ENCODE assay signal across 21 mouse cellular contexts in genomic region chr8:86426056-86426455, GRCm38 (mm10).
DNase-seq lines count a peak whose midpoint lies in the region; ATAC-seq lines count a peak whose summit lies in the region.
"Had no signal": no experiment of that assay in that cellular context is flagged by ENCODE, and none has a peak within 500 bp of the region (broad histone marks: within the 10 kb centered on the region; RNA-seq: fewer than 3 reads in every experiment).

No protein-coding gene starts in this region.

- H3K36me3 ChIP-seq in midbrain, embryonic 11.5 days (ENCODE audit: control insufficient read depth, insufficient read depth, low read length): no peaks in the 10 kb centered on the region
- no peaks in the 10 kb centered on the region for H3K36me3 ChIP-seq in midbrain, embryonic 10.5 days
- H3K36me3 ChIP-seq: embryonic facial prominence, embryonic 10.5 days; heart, embryonic 15.5 days; hindbrain, embryonic 10.5 days; hindbrain, embryonic 15.5 days had no signal

- intact Hi-C loops in heart, postnatal 10 days (cut with DNase I): no loop called here

- no peak overlapping the region for H3K4me2 ChIP-seq in midbrain, embryonic 11.5 days
- H3K4me2 ChIP-seq: heart, embryonic 11.5 days; heart, embryonic 15.5 days; hindbrain, embryonic 15.5 days had no signal

- no peak overlapping the region for H3K4me3 ChIP-seq in midbrain, embryonic 11.5 days (ENCODE audit: low read depth, low read length)
- no peak overlapping the region for H3K4me3 ChIP-seq in midbrain, embryonic 10.5 days
- H3K4me3 ChIP-seq: embryonic facial prominence, embryonic 10.5 days; heart, adult 2 months; heart, embryonic 15.5 days; hindbrain, embryonic 10.5 days; hindbrain, embryonic 15.5 days had no signal

- no peak for ATAC-seq in midbrain, embryonic 11.5 days (ENCODE audit: low FRiP score)
- ATAC-seq: activated CD4-positive, CD25-positive, alpha-beta regulatory T cell, adult 4 months; forebrain, embryonic 14.5 days; inflammation-experienced regulatory T-cells, adult 6 months; intestine, postnatal 0 days; Patski had no signal

- no peak overlapping the region for H3K27ac ChIP-seq in midbrain, embryonic 11.5 days (ENCODE audit: low read depth, low read length)
- no peak overlapping the region for H3K27ac ChIP-seq in midbrain, embryonic 10.5 days (replicated peaks)
- H3K27ac ChIP-seq: embryonic facial prominence, embryonic 10.5 days; heart, adult 2 months; heart, embryonic 15.5 days; hindbrain, embryonic 10.5 days; hindbrain, embryonic 15.5 days had no signal

- 69% methylated on average over 4 of the region's 4 CpGs for WGBS in midbrain, embryonic 11.5 days
- WGBS in midbrain, embryonic 10.5 days: 78% methylated on average over 4 of the region's 4 CpGs

- H3K9ac ChIP-seq in midbrain, embryonic 11.5 days (ENCODE audit: low read length): no peak overlapping the region
- H3K9ac ChIP-seq: heart, embryonic 15.5 days; hindbrain, embryonic 15.5 days had no signal

- no peaks in the 10 kb centered on the region for H3K9me3 ChIP-seq in midbrain, embryonic 11.5 days (ENCODE audit: control insufficient read depth, low read length)
- H3K9me3 ChIP-seq in midbrain, embryonic 10.5 days (replicated peaks): no peaks in the 10 kb centered on the region
- H3K9me3 ChIP-seq: embryonic facial prominence, embryonic 10.5 days; hindbrain, embryonic 10.5 days; hindbrain, embryonic 15.5 days had no signal

- no peaks in the 10 kb centered on the region for H3K27me3 ChIP-seq in midbrain, embryonic 11.5 days (ENCODE audit: control insufficient read depth, insufficient read depth, low read length)
- no peaks in the 10 kb centered on the region for H3K27me3 ChIP-seq in midbrain, embryonic 10.5 days (ENCODE audit: low read depth, poor library complexity, severe bottlenecking)
- H3K27me3 ChIP-seq: heart, embryonic 15.5 days; hindbrain, embryonic 15.5 days; Patski had no signal

- H3K4me1 ChIP-seq in midbrain, embryonic 11.5 days (ENCODE audit: control insufficient read depth, insufficient read depth, low read length): no peaks in the 10 kb centered on the region
- H3K4me1 ChIP-seq in midbrain, embryonic 10.5 days: peaks cover 10% of the 10 kb centered on the region
- H3K4me1 ChIP-seq: embryonic facial prominence, embryonic 10.5 days; heart, embryonic 15.5 days had no signal

- peak; percentile 28 to 39 for DNase-seq in cerebellum, adult 18-20 months
- DNase-seq in cerebellum, postnatal 4 days (ENCODE audit: low spot score in 2 of 2): no peak
- DNase-seq in heart, adult 11 months: peak; percentile 66
- no peak for DNase-seq in heart, postnatal 10 days
- peak; percentile 44 for DNase-seq in midbrain, embryonic 11.5 days (ENCODE audit: low spot score, missing footprints)
- no peak for DNase-seq in midbrain, embryonic 10.5 days (ENCODE audit: low spot score)
- DNase-seq in embryo, embryonic 10 days (ENCODE audit: low spot score): no peak
- DNase-seq: adrenal gland, postnatal 14 days; gastrocnemius, postnatal 10 days; heart, adult 2 months; kidney, adult 8-10 months had no signal

Comparison
In these comparisons a context has a peak if more than half of its experiments do, and no peak if none do; other contexts are left out.
1. DNase-seq: peak in cerebellum, adult 18-20 months (2 of 2), heart, adult 11 months (single experiment) and midbrain, embryonic 11.5 days (single experiment); none in cerebellum, postnatal 4 days (0 of 2), heart, postnatal 10 days (0 of 2), midbrain, embryonic 10.5 days (single experiment) and embryo, embryonic 10 days (single experiment).